Mouse (Mus musculus): ENCODE results near the gene Pigx. TPM values are rescaled to one million over a fixed set of nuclear protein-coding genes. Genes with fewer than 3 reads are reported as not detected.

Gene Pigx
- 107 and 109 TPM in 2 replicates for polyA plus RNA-seq (2015; fragmentation: Nextera tagmentation; extraction: Ambion mirVana)

DNA sequence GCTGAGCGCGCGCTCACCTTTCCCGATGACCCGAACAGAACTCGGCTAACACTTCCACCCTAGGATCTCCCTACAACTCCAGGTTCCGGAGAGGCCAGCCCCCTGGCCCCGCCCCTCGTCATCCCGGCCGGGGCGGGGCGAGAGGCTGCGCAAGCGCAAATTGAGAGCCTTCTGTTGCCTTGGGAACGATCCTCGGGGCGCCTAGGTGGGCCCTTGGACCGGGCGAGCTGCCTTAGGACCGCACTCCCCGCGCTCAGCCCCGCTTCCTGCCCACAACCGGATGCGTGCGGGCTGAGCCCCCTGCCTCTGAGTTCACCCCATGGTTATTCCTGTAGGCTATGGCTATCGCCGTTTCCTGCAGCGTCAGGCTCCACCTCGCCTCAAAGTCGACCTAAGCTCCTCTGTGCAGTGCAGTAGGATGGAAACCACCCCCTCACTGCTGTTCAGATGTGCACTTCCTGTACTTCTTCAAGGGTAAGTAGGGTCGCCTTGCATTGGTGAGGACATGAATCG is at the start of gene Pigx, which contains the start of gene Cep19:
TSS of gene Pigx (minus strand) at position 103 of the 513 bp plus-strand sequence.
TSS of gene Cep19 (plus strand) at position 163 of the 513 bp plus-strand sequence.
- peak; percentile 98 for ATAC-seq
- Histone ChIP-seq H3K9ac (peak within 1 kb of the TSS; percentile 85), H3K9me3 (no peaks in the 10 kb centered on the region), H3K4me2 (replicated peaks) (peak within 1 kb of the TSS; percentile 80), H3K27ac (peak within 1 kb of the TSS; percentile 88), H3K36me3 (peaks cover 5% of the 10 kb centered on the region), H3K27me3 (replicated peaks) (no peaks in the 10 kb centered on the region), H3K4me1 (replicated peaks) (peaks cover 8% of the 10 kb centered on the region; the same call in 1 of the 2 replicates), H3K4me3 (replicated peaks) (peak within 1 kb of the TSS; percentile 97)
- WGBS, result under 1% methylated on average over 34 of the region's 34 CpGs

DNA sequence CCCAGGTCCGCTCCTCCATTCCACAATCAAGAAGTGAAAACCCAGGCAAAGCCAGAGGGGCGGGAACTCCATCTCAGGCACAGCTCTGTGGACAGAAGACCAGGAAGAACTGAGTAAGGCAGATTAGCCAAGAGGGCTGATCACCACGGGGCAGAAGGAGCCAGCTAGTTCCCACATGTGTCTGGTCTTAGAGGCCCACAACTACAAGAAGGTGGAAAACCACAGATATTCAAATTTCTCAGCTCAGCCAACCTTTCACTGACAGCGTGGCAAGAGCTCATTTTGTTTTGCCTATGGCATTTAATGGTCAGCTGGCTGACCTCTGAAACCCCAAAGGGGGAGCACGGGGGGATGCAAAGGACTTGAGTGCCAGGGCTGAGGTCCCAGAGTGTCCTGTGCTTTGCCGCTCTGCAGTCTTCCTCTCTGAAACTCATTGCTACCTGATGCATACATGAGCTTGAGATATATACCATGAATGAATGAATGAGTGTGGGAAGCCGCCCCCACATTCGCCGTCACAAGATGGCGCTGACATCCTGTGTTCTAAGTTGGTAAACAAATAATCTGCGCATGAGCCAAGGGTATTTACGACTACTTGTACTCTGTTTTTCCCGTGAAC is 48.2 kb upstream of the Pigx start:
- WGBS, result 67% methylated on average over 12 of the region's 13 CpGs
- H3K4me2 ChIP-seq (replicated peaks), result peak overlapping the region; percentile 39
- no peak overlapping the region for H3K27ac ChIP-seq
- no peaks in the 10 kb centered on the region for H3K27me3 ChIP-seq (replicated peaks)
- H3K4me3 ChIP-seq (replicated peaks), result 0 out of 2 replicates have a peak overlapping the region, but pooled peaks have one; percentile 18
- H3K36me3 ChIP-seq, result 0 out of 2 replicates have a peak, but pooled peaks cover 8% of the 10 kb centered on the region
- no peaks in the 10 kb centered on the region; the same call in 1 of the 2 replicates for H3K4me1 ChIP-seq (replicated peaks)
- H3K9me3 ChIP-seq, result no peaks in the 10 kb centered on the region
- H3K9ac ChIP-seq, result no peak overlapping the region
- no peak for ATAC-seq

DNA sequence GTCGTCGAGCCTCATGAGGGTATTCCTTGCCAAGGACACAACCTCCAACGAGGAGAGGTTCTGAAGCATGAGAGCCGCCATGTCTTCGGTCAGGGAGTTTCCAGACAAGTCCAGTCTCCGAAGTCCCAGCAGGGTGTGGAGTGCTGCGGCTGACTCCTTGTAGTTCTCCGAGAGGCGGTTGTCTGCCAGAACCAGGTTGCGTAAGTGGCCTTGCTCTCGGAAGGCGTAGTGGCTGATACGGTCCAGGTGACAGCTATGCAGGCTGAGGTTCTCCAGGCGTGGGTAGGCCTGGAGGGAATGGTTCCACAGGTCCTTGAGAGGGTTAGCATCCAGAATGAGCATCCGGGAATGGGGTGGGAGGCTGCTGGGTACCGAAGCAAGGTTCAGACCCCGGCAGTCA is 45.1 kb upstream of the Pigx start:
- Histone ChIP-seq H3K27me3 (replicated peaks) (no peaks in the 10 kb centered on the region), H3K4me2 (replicated peaks) (no peak overlapping the region), H3K9ac (no peak overlapping the region), H3K36me3 (0 out of 2 replicates have a peak, but pooled peaks cover 8% of the 10 kb centered on the region), H3K4me1 (replicated peaks) (no peaks in the 10 kb centered on the region; the same call in 1 of the 2 replicates), H3K27ac (no peak overlapping the region), H3K9me3 (no peaks in the 10 kb centered on the region), H3K4me3 (replicated peaks) (no peak overlapping the region)
- 90% methylated on average over 17 of the region's 17 CpGs for WGBS
- no peak for ATAC-seq

DNA sequence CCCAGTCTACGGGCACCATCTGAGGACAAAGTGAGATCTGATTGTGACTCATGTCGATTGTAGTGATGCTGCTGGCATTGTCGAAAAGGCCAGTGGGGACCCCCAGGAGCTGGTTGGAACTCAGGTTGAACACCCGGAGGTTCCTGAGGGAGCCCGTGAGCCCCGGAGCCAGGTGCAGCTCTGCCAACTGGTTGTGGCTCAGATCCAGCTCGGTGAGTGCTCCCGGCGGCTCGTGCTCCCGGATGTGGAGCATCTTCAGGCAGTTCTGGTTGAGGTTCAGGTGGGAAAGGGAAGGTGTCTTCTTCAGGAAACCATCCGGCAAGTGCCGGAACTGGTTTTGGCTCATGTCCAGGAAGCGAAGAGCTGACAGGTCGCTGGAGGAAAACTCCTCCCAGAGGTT is 44.2 kb upstream of the Pigx start:
- 0 out of 2 replicates have a peak, but pooled peaks cover 8% of the 10 kb centered on the region for H3K36me3 ChIP-seq
- no peaks in the 10 kb centered on the region for H3K9me3 ChIP-seq
- ATAC-seq, result no peak
- no peaks in the 10 kb centered on the region; the same call in 1 of the 2 replicates for H3K4me1 ChIP-seq (replicated peaks)
- no peak overlapping the region for H3K4me2 ChIP-seq (replicated peaks)
- WGBS, result 91% methylated on average over 15 of the region's 15 CpGs
- no peak overlapping the region for H3K9ac ChIP-seq
- H3K27ac ChIP-seq, result no peak overlapping the region
- no peaks in the 10 kb centered on the region for H3K27me3 ChIP-seq (replicated peaks)
- no peak overlapping the region for H3K4me3 ChIP-seq (replicated peaks)

DNA sequence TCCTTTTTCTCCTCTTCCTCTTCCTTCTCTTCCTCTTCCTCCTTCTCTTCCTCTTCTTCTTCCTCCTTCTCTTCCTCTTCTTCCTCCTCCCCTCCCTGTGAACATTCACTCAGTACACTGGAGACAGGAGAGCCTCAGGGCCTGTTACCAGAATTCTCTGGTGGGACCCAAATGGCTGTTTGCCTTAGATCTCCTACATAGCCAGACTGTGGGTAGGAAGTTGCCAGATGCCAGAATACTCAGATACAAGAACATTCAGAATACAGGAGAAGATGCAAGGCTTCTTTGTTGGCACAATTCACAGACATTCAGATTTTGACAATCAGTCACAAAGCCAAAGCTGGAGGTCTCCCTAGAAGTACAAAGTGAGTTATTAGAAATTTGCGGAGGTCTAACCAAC is 39.4 kb upstream of the Pigx start:
- H3K9ac ChIP-seq, result no peak overlapping the region
- no peak for ATAC-seq
- H3K27ac ChIP-seq, result no peak overlapping the region
- WGBS, result 85% methylated on average over 1 of the region's 1 CpGs
- H3K4me3 ChIP-seq (replicated peaks), result no peak overlapping the region
- H3K27me3 ChIP-seq (replicated peaks), result no peaks in the 10 kb centered on the region
- H3K36me3 ChIP-seq, result 0 out of 2 replicates have a peak, but pooled peaks cover 6% of the 10 kb centered on the region
- H3K4me1 ChIP-seq (replicated peaks), result no peaks in the 10 kb centered on the region
- H3K4me2 ChIP-seq (replicated peaks), result no peak overlapping the region
- H3K9me3 ChIP-seq, result no peaks in the 10 kb centered on the region

DNA sequence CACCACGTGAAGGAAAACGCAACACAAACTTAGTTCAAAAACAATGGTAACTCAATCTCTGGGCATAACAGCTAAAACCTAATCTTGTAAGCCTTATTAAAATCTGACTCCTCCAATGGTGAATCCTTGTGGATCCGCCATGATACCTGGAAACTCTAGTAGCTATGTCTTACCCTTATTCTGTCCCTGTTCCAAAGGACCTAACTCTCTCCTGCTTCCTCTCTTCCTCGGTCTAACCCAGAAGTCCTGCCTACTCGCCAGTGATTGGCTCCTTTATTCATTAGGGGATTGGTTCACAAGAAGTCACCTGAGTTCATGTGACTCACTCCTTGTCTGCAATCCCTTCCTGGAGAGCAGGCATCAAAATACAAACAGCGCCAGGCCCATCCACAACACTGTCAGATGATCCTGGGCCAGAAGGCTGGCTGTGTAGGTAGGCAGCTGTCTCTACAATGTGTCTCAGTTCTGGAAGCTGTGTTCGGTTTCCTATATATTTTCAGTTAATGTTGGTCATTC is 36.4 kb upstream of the Pigx start:
- Histone ChIP-seq H3K27me3 (replicated peaks) (no peaks in the 10 kb centered on the region), H3K36me3 (no peaks in the 10 kb centered on the region)
- ATAC-seq, result no peak

DNA sequence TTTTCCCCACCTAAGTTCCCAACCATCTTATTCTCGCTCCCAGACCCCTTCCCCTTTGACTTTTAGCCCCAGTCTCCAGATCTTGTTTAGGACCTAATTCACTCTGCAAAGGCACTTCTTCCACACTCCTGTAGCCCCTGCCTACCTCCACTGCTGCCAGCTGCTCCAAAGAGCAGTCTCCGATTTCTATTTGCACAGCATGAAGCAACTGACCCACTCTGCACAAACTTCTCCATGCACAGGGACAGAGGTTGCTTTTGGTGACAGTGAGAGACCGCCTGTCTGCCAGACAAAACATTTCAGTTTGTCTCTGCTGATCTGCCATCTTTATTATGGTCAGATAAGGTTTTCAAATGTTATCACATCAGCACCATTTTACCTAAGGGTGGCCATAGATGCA is 33.6 kb upstream of the Pigx start:
- Histone ChIP-seq H3K36me3 (no peaks in the 10 kb centered on the region), H3K4me3 (replicated peaks) (no peak overlapping the region), H3K9me3 (no peaks in the 10 kb centered on the region), H3K4me2 (replicated peaks) (no peak overlapping the region), H3K4me1 (replicated peaks) (no peaks in the 10 kb centered on the region), H3K27ac (no peak overlapping the region), H3K9ac (no peak overlapping the region), H3K27me3 (replicated peaks) (no peaks in the 10 kb centered on the region)
- ATAC-seq, result no peak
- WGBS, result 79% methylated on average over 3 of the region's 3 CpGs

More for the DNA sequence above, 36.4 kb upstream of the Pigx start:
- 84% methylated on average over 7 of the region's 7 CpGs for WGBS
- Histone ChIP-seq H3K9me3 (no peaks in the 10 kb centered on the region), H3K4me1 (replicated peaks) (no peaks in the 10 kb centered on the region), H3K27ac (no peak overlapping the region), H3K4me3 (replicated peaks) (no peak overlapping the region), H3K9ac (no peak overlapping the region), H3K4me2 (replicated peaks) (no peak overlapping the region)

DNA sequence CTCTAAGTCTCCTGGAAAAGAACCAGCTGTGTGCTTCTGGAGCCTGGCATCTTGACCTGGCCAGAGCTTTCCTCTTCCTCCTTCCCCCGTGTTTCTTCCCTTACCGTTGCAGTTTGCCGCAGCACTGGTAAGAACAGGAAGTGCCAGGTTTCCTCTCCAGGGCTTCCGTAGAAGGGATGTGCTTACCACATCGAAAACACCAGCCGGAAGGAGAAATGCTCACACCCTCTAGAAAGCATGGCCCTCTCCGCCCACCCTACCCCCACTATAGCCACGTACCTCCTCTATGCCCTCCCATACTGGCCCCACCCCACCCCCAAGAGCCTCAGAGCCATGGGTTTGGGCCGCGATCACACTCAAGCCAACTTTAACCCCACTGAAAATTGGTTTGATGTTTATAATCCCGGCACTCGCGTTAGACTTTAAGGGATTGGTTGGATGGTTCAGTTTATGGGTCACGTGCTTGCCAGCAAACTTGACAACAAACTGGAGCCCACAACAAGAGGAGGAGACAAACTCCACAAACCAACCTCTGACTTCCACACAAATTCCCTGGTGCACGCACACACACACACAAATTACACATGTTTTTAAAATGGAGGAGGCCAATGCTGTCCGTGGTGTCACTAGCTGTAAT is 30.8 kb upstream of the Pigx start:
- Histone ChIP-seq H3K9ac (no peak overlapping the region), H3K27ac (0 out of 2 replicates have a peak overlapping the region, but pooled peaks have one; percentile 36), H3K4me2 (replicated peaks) (peak overlapping the region; percentile 34), H3K36me3 (no peaks in the 10 kb centered on the region), H3K9me3 (no peaks in the 10 kb centered on the region), H3K4me3 (replicated peaks) (peak overlapping the region; percentile 10), H3K4me1 (replicated peaks) (no peaks in the 10 kb centered on the region), H3K27me3 (replicated peaks) (no peaks in the 10 kb centered on the region)
- ATAC-seq, result peak; percentile 62; the same call in 1 of the 2 replicates
- WGBS, result 59% methylated on average over 16 of the region's 16 CpGs

DNA sequence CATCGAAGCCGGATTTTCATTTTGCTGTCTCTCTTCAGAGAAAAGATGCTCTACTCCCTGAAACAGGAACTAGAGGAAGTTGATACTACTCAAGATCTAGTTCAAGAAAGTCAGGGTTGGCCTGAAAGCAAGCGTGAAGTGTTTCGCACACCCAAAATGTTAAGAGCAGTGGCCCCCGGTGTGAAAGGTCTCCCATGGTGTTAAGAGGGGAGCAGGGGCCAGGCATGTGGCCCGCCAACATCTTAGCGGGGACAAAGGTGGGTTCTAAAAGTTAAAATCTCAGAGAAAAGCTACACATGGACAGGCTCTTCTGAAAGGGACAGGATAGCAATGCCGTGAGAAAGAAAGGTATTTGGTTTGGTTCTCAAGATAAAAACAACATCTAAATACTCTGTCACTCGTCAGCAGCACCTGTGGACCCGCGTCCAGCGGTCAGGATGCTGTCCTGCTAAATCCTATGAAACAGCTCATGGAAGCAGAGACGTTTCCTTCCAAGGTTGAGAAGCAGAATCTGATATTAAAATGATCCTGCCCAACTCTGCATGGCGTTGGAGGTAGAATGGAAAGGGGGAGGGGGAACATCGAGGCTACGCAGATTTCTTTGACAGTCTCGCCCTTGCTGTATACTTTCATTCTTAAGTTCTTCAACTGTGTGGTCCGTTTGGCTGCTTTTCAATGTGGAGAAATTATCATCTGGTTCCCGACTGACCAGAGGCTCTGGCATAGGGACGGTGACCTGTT is 30.1 kb upstream of the Pigx start:
- Histone ChIP-seq H3K9me3 (no peaks in the 10 kb centered on the region), H3K4me3 (replicated peaks) (peak overlapping the region; percentile 10), H3K4me1 (replicated peaks) (no peaks in the 10 kb centered on the region), H3K27me3 (replicated peaks) (no peaks in the 10 kb centered on the region), H3K36me3 (no peaks in the 10 kb centered on the region), H3K27ac (0 out of 2 replicates have a peak overlapping the region, but pooled peaks have one; percentile 36), H3K4me2 (replicated peaks) (peak overlapping the region; percentile 34), H3K9ac (no peak overlapping the region)
- 72% methylated on average over 20 of the region's 20 CpGs for WGBS
- ATAC-seq, result no peak

DNA sequence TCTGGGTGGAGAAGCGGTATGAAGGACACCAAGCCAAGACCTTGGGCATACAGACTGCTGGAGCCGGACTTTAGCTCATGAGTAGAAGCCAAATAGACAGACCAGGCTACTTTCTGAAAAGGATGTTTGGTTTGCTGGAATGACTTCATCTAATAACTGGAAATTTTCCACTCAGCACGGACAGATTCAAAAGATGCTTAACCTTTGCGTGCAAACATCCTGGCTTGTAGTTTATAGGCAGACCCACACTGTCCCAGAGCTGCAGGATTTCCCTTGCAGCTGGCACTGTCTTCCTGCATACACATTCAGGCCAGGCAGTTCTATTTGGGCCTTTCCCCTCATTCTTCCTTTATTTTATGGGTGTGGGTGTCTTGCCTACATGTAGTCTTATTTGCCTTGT is 27.5 kb upstream of the Pigx start:
- no peak overlapping the region for H3K27ac ChIP-seq
- no peaks in the 10 kb centered on the region for H3K36me3 ChIP-seq
- no peak overlapping the region for H3K4me2 ChIP-seq (replicated peaks)
- 78% methylated on average over 4 of the region's 4 CpGs for WGBS
- no peak for ATAC-seq
- no peaks in the 10 kb centered on the region for H3K4me1 ChIP-seq (replicated peaks)
- no peak overlapping the region for H3K4me3 ChIP-seq (replicated peaks)
- H3K27me3 ChIP-seq (replicated peaks), result no peaks in the 10 kb centered on the region
- no peaks in the 10 kb centered on the region for H3K9me3 ChIP-seq
- no peak overlapping the region for H3K9ac ChIP-seq

DNA sequence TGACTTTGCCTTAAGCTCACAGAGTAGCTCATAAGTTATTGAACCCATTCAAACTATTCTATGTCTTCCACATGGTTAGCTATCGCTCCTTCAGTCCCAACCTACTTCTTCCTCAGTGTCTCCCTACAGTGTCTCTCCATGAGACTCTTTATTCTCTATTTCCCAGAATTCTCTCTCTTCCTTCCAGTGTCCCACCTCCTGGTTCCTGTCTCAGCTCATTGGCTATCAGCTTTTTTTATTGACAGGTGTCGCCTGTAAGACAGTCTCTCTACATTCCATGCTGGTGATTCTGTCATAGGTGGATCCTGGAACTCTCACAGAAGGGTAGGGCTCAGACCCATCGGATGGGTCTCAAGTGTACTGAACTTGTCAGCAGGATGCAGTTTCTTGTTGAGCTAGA is 25.8 kb upstream of the Pigx start:
- Histone ChIP-seq H3K27ac (no peak overlapping the region), H3K36me3 (no peaks in the 10 kb centered on the region)
- 89% methylated on average over 3 of the region's 3 CpGs for WGBS

More for the DNA sequence above, 25.8 kb upstream of the Pigx start:
- Histone ChIP-seq H3K9ac (no peak overlapping the region), H3K4me3 (replicated peaks) (no peak overlapping the region), H3K4me2 (replicated peaks) (no peak overlapping the region), H3K9me3 (no peaks in the 10 kb centered on the region), H3K4me1 (replicated peaks) (no peaks in the 10 kb centered on the region), H3K27me3 (replicated peaks) (no peaks in the 10 kb centered on the region)
- no peak for ATAC-seq
